Mouse (Mus musculus) heart, embryonic 13.5 days (tissue): ENCODE results near the gene Ncam1. TPM values are rescaled to one million over a fixed set of nuclear protein-coding genes. Genes with fewer than 3 reads are reported as not detected.

Experiments used
- ATAC-seq: fragments of 200-750 bp; cut with Nextera tagmentation; 2 replicates; pipeline ENCODE4 v1.8.0; 2017; ENCODE audit warnings: moderate TSS enrichment; ENCODE audit not compliant: insufficient number of reproducible peaks, low FRiP score, low TSS enrichment; ENCODE audit errors: extremely low read depth
- H3K27ac ChIP-seq: fragments of 300-500 bp; sonication (generic); replicated peaks from 2 replicates; pipeline ENCODE4 v1.5.1; 2015; ENCODE audit warnings: moderate library complexity, mild to moderate bottlenecking, inconsistent platforms
- H3K27me3 ChIP-seq: fragments of 300-500 bp; sonication (generic); replicated peaks from 2 replicates; pipeline ENCODE4 v1.6.1; 2015; ENCODE audit warnings: mild to moderate bottlenecking, inconsistent platforms
- H3K36me3 ChIP-seq: fragments of 300-500 bp; sonication (generic); 2 replicates; pipeline ENCODE4 v1.6.1; 2015; ENCODE audit warnings: mild to moderate bottlenecking, inconsistent platforms
- H3K4me1 ChIP-seq: fragments of 300-500 bp; sonication (generic); 2 replicates; pipeline ENCODE4 v1.6.1; 2015; ENCODE audit warnings: inconsistent platforms
- H3K4me2 ChIP-seq: fragments of 300-500 bp; sonication (generic); 2 replicates; pipeline ENCODE4 v1.6.1; 2015; ENCODE audit warnings: inconsistent platforms, mild to moderate bottlenecking, moderate library complexity
- H3K4me3 ChIP-seq: fragments of 300-500 bp; sonication (generic); 2 replicates; pipeline ENCODE4 v1.5.1; 2015; ENCODE audit warnings: moderate library complexity, mild to moderate bottlenecking, inconsistent platforms
- H3K9ac ChIP-seq: fragments of 300-500 bp; sonication (generic); 2 replicates; pipeline ENCODE4 v1.6.1; 2015; ENCODE audit warnings: inconsistent platforms, mild to moderate bottlenecking, moderate library complexity
- H3K9me3 ChIP-seq: fragments of 300-500 bp; sonication (generic); 2 replicates; pipeline ENCODE4 v1.6.1; 2016; ENCODE audit warnings: inconsistent platforms
- WGBS: fragments of 180-500 bp; shearing (Covaris S2); methylation state at CpG from one replicate; pipeline ENCODE4 v1.1.7; 2015; ENCODE audit warnings: mixed read lengths; 5-methylcytosine and 5-hydroxymethylcytosine counted together
- polyA plus RNA-seq: library from polyadenylated mRNA; unstranded; fragments of >200 nt; fragmentation: Nextera tagmentation; extraction: Ambion mirVana; gene quantifications from 2 replicates; pipeline ENCODE4 v1.2.1, GENCODE M21; 2015

Gene Ncam1
- polyA plus RNA-seq, 1 experiment from 2014 or later: 74.7 TPM

DNA sequence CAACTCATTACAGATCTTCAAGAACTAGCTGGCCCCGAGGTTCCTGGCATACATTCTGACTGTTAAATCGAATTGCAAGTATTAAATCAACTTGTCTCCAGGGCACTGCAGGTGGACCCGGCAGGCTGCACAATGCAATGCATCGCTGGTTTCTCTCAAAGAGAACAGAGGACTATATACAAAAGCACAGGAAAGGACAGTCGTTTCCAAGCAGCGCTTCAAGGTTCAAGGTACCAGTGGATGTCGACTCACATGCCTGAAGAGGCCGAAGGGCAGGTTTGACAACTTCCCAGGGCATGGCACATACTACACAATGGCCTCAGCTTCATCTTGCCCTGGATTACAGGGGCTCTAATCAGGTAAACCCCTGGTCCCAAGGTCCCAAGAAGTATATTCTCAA is 158.6 kb downstream of the Ncam1 start:
- Histone ChIP-seq H3K4me1 (no peaks in the 10 kb centered on the region), H3K4me3 (no peak overlapping the region), H3K36me3 (no peaks in the 10 kb centered on the region), H3K9me3 (no peaks in the 10 kb centered on the region), H3K27ac (no peak overlapping the region), H3K4me2 (no peak overlapping the region), H3K9ac (no peak overlapping the region), H3K27me3 (no peaks in the 10 kb centered on the region)
- 74% methylated on average over 8 of the region's 8 CpGs for WGBS
- ATAC-seq: no peak

DNA sequence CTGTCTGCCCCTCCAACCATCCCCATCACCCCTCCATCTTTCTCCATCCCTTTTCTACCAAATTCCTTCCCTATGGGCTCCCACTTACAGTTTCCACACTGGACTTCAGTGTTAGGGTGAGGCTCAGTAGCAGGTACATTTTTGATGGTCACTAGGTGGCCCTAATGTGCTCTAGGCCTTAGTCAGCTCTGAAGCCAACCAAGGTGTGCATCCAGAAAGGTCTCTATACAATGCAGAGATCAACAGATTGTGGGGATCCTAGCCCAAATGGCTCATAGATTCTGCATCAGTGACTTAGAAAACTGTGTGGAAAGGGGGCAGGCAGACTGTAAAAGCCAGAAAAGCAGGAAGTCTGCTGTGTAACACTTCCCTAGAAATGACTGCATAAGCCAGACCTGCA is 160.8 kb downstream of the Ncam1 start:
- no peak overlapping the region for H3K4me2 ChIP-seq
- 0 out of 2 replicates have a peak, but pooled peaks cover 5% of the 10 kb centered on the region for H3K4me1 ChIP-seq
- no peak overlapping the region for H3K9ac ChIP-seq
- H3K27ac ChIP-seq: no peak overlapping the region
- H3K27me3 ChIP-seq: no peaks in the 10 kb centered on the region
- no peak for ATAC-seq
- no peaks in the 10 kb centered on the region for H3K36me3 ChIP-seq
- no peaks in the 10 kb centered on the region for H3K9me3 ChIP-seq
- no peak overlapping the region for H3K4me3 ChIP-seq

DNA sequence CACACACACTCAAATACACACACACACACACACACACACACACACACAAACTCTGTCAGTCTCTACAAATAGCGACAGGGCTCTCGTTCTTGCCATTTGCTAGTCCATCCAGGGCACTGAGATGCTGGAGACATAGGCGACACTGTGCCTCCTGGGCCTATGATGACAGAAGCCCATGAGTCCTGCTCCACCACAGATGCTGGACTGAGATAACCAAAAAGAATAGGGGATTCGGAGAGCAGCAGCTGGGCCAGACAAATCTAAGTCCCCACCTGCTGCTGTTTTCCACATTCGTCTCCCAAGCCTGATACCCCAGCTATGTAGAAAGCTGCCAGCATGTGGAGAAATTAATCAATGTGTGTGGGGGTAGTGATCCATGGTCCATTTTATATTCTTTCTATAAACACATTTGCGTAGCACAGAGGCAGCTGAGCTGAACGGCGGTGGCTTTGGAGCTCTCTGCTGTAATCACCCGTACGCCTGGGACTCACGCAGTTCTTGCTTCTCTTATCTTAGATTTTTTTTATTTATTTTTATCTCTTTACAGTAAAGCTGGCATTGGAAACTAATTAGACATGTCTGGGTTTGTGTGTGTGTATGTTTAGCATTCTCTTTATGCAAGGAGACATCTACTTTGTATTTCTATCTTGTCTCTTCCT is 162.9 kb downstream of the Ncam1 start:
- no peaks in the 10 kb centered on the region for H3K9me3 ChIP-seq

DNA sequence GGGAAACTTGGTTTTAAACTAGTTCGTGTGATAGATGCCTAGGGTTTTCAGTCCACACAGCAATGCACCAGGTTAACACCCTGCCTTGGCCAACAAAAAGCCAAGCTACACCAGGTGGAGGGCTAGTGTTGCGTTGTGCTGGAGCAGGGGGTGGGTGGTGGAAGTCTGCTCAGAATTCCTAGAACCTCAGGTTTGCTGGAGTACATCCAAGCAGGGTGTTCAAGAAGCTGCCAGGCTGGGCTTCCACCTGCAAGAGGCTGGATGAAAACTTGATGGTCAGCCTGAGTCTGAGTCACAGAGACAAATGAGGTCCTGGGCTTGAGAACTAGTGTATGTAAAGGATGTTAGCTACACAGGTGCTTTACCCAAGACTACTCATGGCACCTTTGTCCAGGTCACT is 166.1 kb downstream of the Ncam1 start:
- Histone ChIP-seq H3K27me3 (no peaks in the 10 kb centered on the region), H3K4me1 (0 out of 2 replicates have a peak, but pooled peaks cover 5% of the 10 kb centered on the region), H3K9me3 (no peaks in the 10 kb centered on the region), H3K36me3 (no peaks in the 10 kb centered on the region), H3K27ac (no peak overlapping the region), H3K4me3 (no peak overlapping the region), H3K4me2 (no peak overlapping the region), H3K9ac (no peak overlapping the region)
- no peak for ATAC-seq
- WGBS: 82% methylated on average over 2 of the region's 2 CpGs

More for the DNA sequence above, 162.9 kb downstream of the Ncam1 start:
- H3K4me2 ChIP-seq: no peak overlapping the region
- H3K36me3 ChIP-seq: no peaks in the 10 kb centered on the region
- no peak overlapping the region for H3K9ac ChIP-seq
- H3K4me3 ChIP-seq: no peak overlapping the region
- H3K27me3 ChIP-seq: no peaks in the 10 kb centered on the region
- WGBS: 69% methylated on average over 11 of the region's 11 CpGs
- no peak overlapping the region for H3K27ac ChIP-seq
- no peak for ATAC-seq
- 0 out of 2 replicates have a peak, but pooled peaks cover 5% of the 10 kb centered on the region for H3K4me1 ChIP-seq

DNA sequence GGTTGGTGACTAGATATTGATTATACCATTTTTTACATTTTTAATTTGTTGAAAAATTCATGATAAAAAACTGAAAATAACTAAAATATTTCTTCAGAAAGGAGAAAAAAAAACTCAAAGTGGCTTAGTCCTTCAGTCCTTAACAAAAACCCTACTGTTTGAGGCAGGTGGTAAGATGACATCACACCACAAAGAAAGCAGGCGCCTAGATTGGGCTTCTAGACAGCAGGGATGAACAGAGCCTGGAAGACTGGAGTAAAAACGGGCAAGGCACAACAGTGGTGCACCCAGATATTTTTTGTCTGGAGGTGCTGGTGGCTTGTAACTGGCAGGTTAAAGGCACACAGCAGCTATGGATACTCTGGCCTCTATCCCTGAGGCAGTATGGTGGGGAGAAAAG is 168.4 kb downstream of the Ncam1 start:
- H3K9ac ChIP-seq: no peak overlapping the region
- no peaks in the 10 kb centered on the region for H3K9me3 ChIP-seq
- ATAC-seq: no peak
- H3K27ac ChIP-seq: no peak overlapping the region
- peaks cover 9% of the 10 kb centered on the region; the same call in 1 of the 2 replicates for H3K4me1 ChIP-seq
- WGBS: 77% methylated on average over 2 of the region's 2 CpGs
- no peaks in the 10 kb centered on the region for H3K36me3 ChIP-seq
- H3K4me2 ChIP-seq: no peak overlapping the region
- no peaks in the 10 kb centered on the region for H3K27me3 ChIP-seq
- H3K4me3 ChIP-seq: no peak overlapping the region

DNA sequence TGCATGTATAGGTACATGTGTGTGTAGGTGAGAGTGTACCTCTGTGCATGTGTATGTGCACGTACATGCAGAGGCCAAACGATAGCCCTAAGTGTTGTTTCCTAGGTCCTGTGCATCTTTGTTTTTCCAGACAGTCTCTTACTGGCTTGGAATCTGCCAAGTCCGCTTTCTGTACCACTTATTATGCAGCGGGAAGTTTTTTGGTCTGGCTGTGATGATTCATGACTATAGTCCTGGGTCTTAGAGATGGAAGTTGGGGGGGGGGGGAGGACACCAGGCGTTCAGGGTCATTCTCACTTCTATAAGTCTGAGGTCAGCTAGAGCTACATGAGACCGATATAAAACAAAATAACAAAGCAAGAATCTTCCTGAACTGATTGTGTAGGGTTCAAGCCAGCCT is 173.8 kb downstream of the Ncam1 start:
- Histone ChIP-seq H3K27me3 (no peaks in the 10 kb centered on the region), H3K4me2 (no peak overlapping the region), H3K36me3 (0 out of 2 replicates have a peak, but pooled peaks cover 6% of the 10 kb centered on the region), H3K9me3 (no peaks in the 10 kb centered on the region), H3K27ac (no peak overlapping the region), H3K4me1 (peaks cover 5% of the 10 kb centered on the region; the same call in 1 of the 2 replicates), H3K4me3 (no peak overlapping the region), H3K9ac (no peak overlapping the region)
- 79% methylated on average over 6 of the region's 6 CpGs for WGBS
- ATAC-seq: no peak

DNA sequence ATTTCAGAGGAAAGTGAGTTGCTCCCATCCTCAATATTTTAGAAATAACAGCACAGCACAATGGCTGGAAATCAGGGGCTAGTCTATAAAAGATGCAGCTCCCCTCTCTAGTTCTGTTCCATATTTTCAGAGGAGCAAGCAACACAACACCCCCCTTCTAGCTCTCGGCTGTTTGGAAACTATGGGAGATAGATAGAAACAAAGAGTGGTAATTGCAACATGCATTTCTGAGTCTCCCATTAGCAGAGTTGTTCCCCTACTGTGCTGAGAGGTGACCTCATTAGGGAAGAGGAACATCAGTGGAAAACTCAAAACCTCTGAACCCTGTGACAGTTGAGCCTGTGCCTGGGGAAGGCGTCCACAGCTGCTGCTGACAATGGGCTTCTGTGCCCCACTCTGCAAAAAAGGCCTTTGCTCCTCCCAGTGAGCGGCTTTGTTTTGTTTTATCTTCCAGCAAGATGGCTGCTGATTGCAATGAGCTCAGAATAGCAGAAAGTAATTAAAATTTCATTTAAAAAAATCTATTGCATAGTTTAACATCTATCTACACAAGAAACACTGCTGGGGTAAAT is 174.7 kb downstream of the Ncam1 start:
- 0 out of 2 replicates have a peak, but pooled peaks cover 6% of the 10 kb centered on the region for H3K36me3 ChIP-seq
- ATAC-seq: no peak
- H3K4me1 ChIP-seq: peaks cover 7% of the 10 kb centered on the region; the same call in 1 of the 2 replicates
- peaks cover 3% of the 10 kb centered on the region; the same call in 1 of the 2 replicates for H3K9me3 ChIP-seq
- H3K4me2 ChIP-seq: no peak overlapping the region
- no peak overlapping the region for H3K9ac ChIP-seq
- H3K27me3 ChIP-seq: no peaks in the 10 kb centered on the region
- H3K27ac ChIP-seq: no peak overlapping the region
- H3K4me3 ChIP-seq: no peak overlapping the region
- 45% methylated on average over 3 of the region's 3 CpGs for WGBS

DNA sequence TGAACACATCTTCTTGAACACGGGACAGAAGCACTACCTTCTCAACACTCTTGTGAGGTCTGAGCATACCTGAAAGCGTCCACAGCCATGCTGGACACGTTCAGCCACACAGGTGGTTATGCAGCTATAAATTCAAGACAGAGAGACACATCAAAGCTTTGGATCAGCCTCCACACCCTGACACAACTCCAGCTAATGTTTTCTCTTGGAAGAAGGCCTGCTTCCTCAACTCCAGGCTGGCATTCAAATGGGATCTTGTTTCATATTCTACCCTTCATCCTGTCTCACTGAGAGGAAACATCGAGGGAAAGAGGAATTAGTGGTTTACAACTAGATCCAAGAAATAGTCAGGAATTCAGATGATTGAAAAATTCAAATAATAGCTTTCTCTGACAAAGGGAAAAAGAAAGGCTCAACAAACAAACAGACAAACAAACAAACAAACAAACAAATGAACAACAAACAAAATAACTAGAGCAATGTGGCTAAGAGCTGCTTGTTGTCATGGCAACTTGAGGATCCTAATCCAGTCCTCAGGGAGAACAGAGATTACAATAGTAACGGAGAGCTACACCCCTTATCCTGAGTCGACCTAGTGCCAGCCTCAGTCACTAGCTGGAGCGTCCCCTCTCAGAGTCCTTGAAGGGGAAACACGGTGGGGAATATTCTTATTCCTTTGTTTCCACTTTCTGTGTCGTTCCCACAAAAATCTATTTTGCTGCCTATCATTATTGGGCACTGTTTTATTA is 175.6 kb downstream of the Ncam1 start:
- ATAC-seq: no peak
- H3K9ac ChIP-seq: no peak overlapping the region
- peaks cover 3% of the 10 kb centered on the region; the same call in 1 of the 2 replicates for H3K9me3 ChIP-seq
- no peak overlapping the region for H3K4me3 ChIP-seq
- no peak overlapping the region for H3K4me2 ChIP-seq
- no peaks in the 10 kb centered on the region for H3K27me3 ChIP-seq
- H3K4me1 ChIP-seq: peaks cover 15% of the 10 kb centered on the region
- 0 out of 2 replicates have a peak, but pooled peaks cover 6% of the 10 kb centered on the region for H3K36me3 ChIP-seq
- 70% methylated on average over 9 of the region's 9 CpGs for WGBS
- H3K27ac ChIP-seq: no peak overlapping the region

DNA sequence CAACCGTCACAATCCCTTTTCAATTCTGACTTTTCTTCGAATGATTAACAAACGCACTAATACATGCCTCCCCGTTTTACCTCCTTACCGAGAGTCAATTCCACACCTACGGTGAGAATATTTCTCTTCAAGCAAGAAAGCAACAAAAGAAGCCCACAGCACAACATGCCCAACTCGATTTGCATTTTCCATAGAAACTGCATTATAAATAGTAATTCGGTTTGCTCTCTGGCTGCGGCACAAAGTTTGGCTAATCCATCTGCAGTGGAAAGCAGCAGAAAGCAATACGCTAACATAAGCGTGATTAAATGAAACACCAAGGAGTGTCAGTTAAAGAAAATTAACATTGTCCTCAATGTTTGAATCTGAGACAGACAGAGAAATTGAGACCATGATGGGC is 177.0 kb downstream of the Ncam1 start:
- Histone ChIP-seq H3K9me3 (peaks cover 3% of the 10 kb centered on the region; the same call in 1 of the 2 replicates), H3K36me3 (0 out of 2 replicates have a peak, but pooled peaks cover 6% of the 10 kb centered on the region), H3K4me2 (no peak overlapping the region), H3K27me3 (no peaks in the 10 kb centered on the region), H3K27ac (no peak overlapping the region), H3K9ac (no peak overlapping the region), H3K4me3 (no peak overlapping the region), H3K4me1 (peaks cover 18% of the 10 kb centered on the region)
- 91% methylated on average over 11 of the region's 11 CpGs for WGBS
- no peak for ATAC-seq

DNA sequence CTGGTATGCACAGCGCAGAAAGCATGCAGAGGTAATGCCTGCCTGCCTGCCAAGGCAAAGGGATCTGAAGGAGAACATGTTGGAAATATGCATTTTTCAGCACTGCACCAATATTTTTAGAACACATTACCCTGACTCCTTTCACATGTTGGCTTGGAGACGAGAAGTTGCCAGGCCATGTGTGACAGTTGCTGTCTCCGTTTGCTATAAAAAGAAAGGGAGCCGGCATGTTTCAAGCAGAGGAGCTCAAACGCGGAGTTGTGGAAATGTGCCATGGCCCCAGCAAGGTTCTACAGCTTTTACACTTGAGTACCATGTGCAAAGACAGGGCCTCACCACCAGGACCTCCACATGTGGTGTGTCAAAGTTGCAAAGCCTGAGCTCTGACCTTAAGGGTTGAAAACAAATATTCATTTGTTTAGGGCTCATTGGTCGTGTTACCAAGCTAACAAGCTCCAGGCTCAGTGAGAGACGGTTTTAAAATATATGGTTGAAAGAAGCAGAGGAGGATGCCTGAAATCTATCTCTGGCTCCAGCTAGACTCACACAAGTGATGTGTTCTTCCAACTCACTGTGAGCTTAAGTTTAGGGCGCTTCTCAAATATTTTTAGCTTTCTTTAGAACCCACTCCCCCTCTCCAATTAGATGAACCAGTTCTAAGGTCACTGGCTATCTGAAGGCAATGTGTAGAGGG is 179.9 kb downstream of the Ncam1 start:
- no peak overlapping the region for H3K9ac ChIP-seq
- peaks cover 14% of the 10 kb centered on the region for H3K36me3 ChIP-seq
- no peak for ATAC-seq
- H3K9me3 ChIP-seq: peaks cover 3% of the 10 kb centered on the region; the same call in 1 of the 2 replicates
- H3K27me3 ChIP-seq: no peaks in the 10 kb centered on the region
- H3K4me1 ChIP-seq: peaks cover 25% of the 10 kb centered on the region
- H3K4me2 ChIP-seq: no peak overlapping the region
- no peak overlapping the region for H3K4me3 ChIP-seq
- 73% methylated on average over 9 of the region's 9 CpGs for WGBS
- no peak overlapping the region for H3K27ac ChIP-seq

DNA sequence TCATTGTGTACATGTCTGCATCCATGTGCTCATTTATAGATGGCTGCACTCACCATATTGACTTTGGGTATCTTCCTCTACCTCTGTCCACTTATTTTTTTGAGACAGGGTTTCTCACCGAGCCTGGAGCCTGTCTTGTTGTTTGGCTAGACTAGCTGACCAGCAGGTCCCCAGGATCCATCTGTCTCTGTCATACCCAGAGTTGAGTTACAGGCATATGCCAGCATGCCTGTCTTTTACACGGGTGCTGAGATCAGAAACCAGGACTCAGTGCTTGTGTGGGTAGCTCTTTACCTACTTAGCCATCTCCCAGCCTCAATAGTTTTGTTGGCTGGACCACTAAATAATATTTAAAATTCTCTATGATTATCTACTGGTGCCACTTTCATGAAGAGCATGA is 180.5 kb downstream of the Ncam1 start:
- WGBS: 74% methylated on average over 2 of the region's 2 CpGs
- Histone ChIP-seq H3K4me3 (no peak overlapping the region), H3K9ac (no peak overlapping the region)

More for the DNA sequence above, 180.5 kb downstream of the Ncam1 start:
- Histone ChIP-seq H3K4me1 (peaks cover 25% of the 10 kb centered on the region), H3K27ac (no peak overlapping the region), H3K27me3 (no peaks in the 10 kb centered on the region), H3K36me3 (peaks cover 14% of the 10 kb centered on the region), H3K9me3 (peaks cover 3% of the 10 kb centered on the region; the same call in 1 of the 2 replicates), H3K4me2 (no peak overlapping the region)
- ATAC-seq: no peak
